Mouse (Mus musculus): ENCODE results near the gene Tmem127.

GRCm38 (mm10) chr2:127248334-127249004 is 761 bp downstream of the Tmem127 start:
- TF ChIP-seq GATA1 (IDR thresholded peaks at IDR 0.05; ENCODE audit: borderline replicate concordance, low read length) (no peak), FLI1 (IDR thresholded peaks at IDR 0.05; ENCODE audit: low read length) (no peak)

Measured in megakaryocyte, embryonic 14.5 days (primary cell).